Mouse (Mus musculus): Measurements from ENCODE around the gene Arfgap3. TPM values are rescaled to one million over a fixed set of nuclear protein-coding genes. Genes with fewer than 3 reads are reported as not detected.
A peak's percentile ranks its signal among the peaks of the same experiment; 100 is the strongest.
"Not testable (repeated sequence)": the region's sequence is repeated elsewhere in the genome, so short reads cannot be mapped to it uniquely, and the experiment has no call there.

The Arfgap3 gene
- 15.4 TPM in 2 replicates for polyA plus RNA-seq (2015; fragmentation: Nextera tagmentation; extraction: Ambion mirVana)

- under 1% methylated on average over 60 of the region's 60 CpGs for WGBS (ENCODE audit: insufficient replicate concordance)
- Histone ChIP-seq H3K9ac (peak within 1 kb of the TSS; percentile 80), H3K27me3 (no peaks in the 10 kb centered on the region), H3K27ac (replicated peaks) (peak within 1 kb of the TSS; percentile 75), H3K9me3 (replicated peaks) (no peaks in the 10 kb centered on the region), H3K4me1 (replicated peaks) (peaks cover 42% of the 10 kb centered on the region), H3K4me3 (replicated peaks) (peak within 1 kb of the TSS; percentile 88), H3K4me2 (peak within 1 kb of the TSS; percentile 93), H3K36me3 (replicated peaks) (no peaks in the 10 kb centered on the region)
- peak; percentile 91 for ATAC-seq (ENCODE audit: insufficient read depth)
These were observed at the start of gene Arfgap3 for GRCm38 (mm10) chr15:83349954-83350711. TSS of gene Arfgap3 (minus strand) at chr15:83350247.

- no peaks in the 10 kb centered on the region for H3K4me1 ChIP-seq (replicated peaks)
- no peak overlapping the region for H3K9ac ChIP-seq
- no peak overlapping the region for H3K27ac ChIP-seq (replicated peaks)
- H3K4me3 ChIP-seq (replicated peaks), result no peak overlapping the region
- H3K4me2 ChIP-seq, result no peak overlapping the region
- peaks cover 93% of the 10 kb centered on the region for H3K36me3 ChIP-seq (replicated peaks)
- 80% methylated on average over 2 of the region's 2 CpGs for WGBS (ENCODE audit: insufficient replicate concordance)
- no peaks in the 10 kb centered on the region for H3K9me3 ChIP-seq (replicated peaks)
- no peak for ATAC-seq (ENCODE audit: insufficient read depth)
- H3K27me3 ChIP-seq, result no peaks in the 10 kb centered on the region
These were observed 42.7 kb upstream of the Arfgap3 start for GRCm38 (mm10) chr15:83392722-83393121.

- no peaks in the 10 kb centered on the region for H3K4me1 ChIP-seq (replicated peaks)
- no peak overlapping the region for H3K4me2 ChIP-seq
- H3K27ac ChIP-seq (replicated peaks), result no peak overlapping the region
- peaks cover 99% of the 10 kb centered on the region for H3K36me3 ChIP-seq (replicated peaks)
- ATAC-seq (ENCODE audit: insufficient read depth), result no peak
- no peak overlapping the region for H3K4me3 ChIP-seq (replicated peaks)
- H3K9ac ChIP-seq, result no peak overlapping the region
- WGBS (ENCODE audit: insufficient replicate concordance), result 94% methylated on average over 2 of the region's 2 CpGs
- H3K9me3 ChIP-seq (replicated peaks), result no peaks in the 10 kb centered on the region
- no peaks in the 10 kb centered on the region for H3K27me3 ChIP-seq
These were observed 37.9 kb upstream of the Arfgap3 start for GRCm38 (mm10) chr15:83387911-83388310.

GRCm38 (mm10) chr15:83383633-83384032 lies 33.6 kb upstream of the Arfgap3 start:
- no peaks in the 10 kb centered on the region for H3K27me3 ChIP-seq
- no peak overlapping the region for H3K4me3 ChIP-seq (replicated peaks)
- ATAC-seq (ENCODE audit: insufficient read depth), result no peak
- peaks cover 100% of the 10 kb centered on the region for H3K36me3 ChIP-seq (replicated peaks)
- H3K4me1 ChIP-seq (replicated peaks), result peaks cover 8% of the 10 kb centered on the region
- no peak overlapping the region for H3K9ac ChIP-seq
- H3K4me2 ChIP-seq, result no peak overlapping the region
- no peak overlapping the region for H3K27ac ChIP-seq (replicated peaks)
- H3K9me3 ChIP-seq (replicated peaks), result no peaks in the 10 kb centered on the region
- 82% methylated on average over 2 of the region's 2 CpGs for WGBS (ENCODE audit: insufficient replicate concordance)

- H3K27ac ChIP-seq (replicated peaks), result no peak overlapping the region
- no peak overlapping the region for H3K4me2 ChIP-seq
- no peak overlapping the region for H3K9ac ChIP-seq
- no peaks in the 10 kb centered on the region for H3K9me3 ChIP-seq (replicated peaks)
- 89% methylated on average over 5 of the region's 5 CpGs for WGBS (ENCODE audit: insufficient replicate concordance)
- peaks cover 100% of the 10 kb centered on the region for H3K36me3 ChIP-seq (replicated peaks)
- no peaks in the 10 kb centered on the region for H3K27me3 ChIP-seq
- ATAC-seq (ENCODE audit: insufficient read depth), result no peak
- H3K4me3 ChIP-seq (replicated peaks), result no peak overlapping the region
- H3K4me1 ChIP-seq (replicated peaks), result peaks cover 13% of the 10 kb centered on the region
These were observed 33.1 kb upstream of the Arfgap3 start for GRCm38 (mm10) chr15:83383136-83383535.

GRCm38 (mm10) chr15:83382467-83382866 lies 32.4 kb upstream of the Arfgap3 start:
- no peak overlapping the region for H3K4me3 ChIP-seq (replicated peaks)

GRCm38 (mm10) chr15:83377153-83377552 lies 27.1 kb upstream of the Arfgap3 start:
- no peaks in the 10 kb centered on the region for H3K27me3 ChIP-seq
- peaks cover 64% of the 10 kb centered on the region for H3K4me1 ChIP-seq (replicated peaks)
- peak overlapping the region; percentile 13; the same call in 1 of the 2 replicates for H3K4me2 ChIP-seq
- H3K4me3 ChIP-seq (replicated peaks), result no peak overlapping the region
- H3K9ac ChIP-seq, result no peak overlapping the region
- WGBS (ENCODE audit: insufficient replicate concordance), result 15% methylated on average over 4 of the region's 4 CpGs
- H3K9me3 ChIP-seq (replicated peaks), result no peaks in the 10 kb centered on the region
- peak overlapping the region; percentile 82 for H3K27ac ChIP-seq (replicated peaks)
- ATAC-seq (ENCODE audit: insufficient read depth), result peak; percentile 73
- H3K36me3 ChIP-seq (replicated peaks), result peaks cover 84% of the 10 kb centered on the region

More at GRCm38 (mm10) chr15:83382467-83382866, 32.4 kb upstream of the Arfgap3 start:
- ATAC-seq (ENCODE audit: insufficient read depth), result no peak
- Histone ChIP-seq H3K9ac (no peak overlapping the region), H3K9me3 (replicated peaks) (no peaks in the 10 kb centered on the region), H3K27me3 (no peaks in the 10 kb centered on the region), H3K4me1 (replicated peaks) (peaks cover 20% of the 10 kb centered on the region), H3K36me3 (replicated peaks) (peaks cover 100% of the 10 kb centered on the region), H3K27ac (replicated peaks) (no peak overlapping the region), H3K4me2 (no peak overlapping the region)
- 91% methylated on average over 4 of the region's 4 CpGs for WGBS (ENCODE audit: insufficient replicate concordance)

- Histone ChIP-seq H3K9me3 (replicated peaks) (no peaks in the 10 kb centered on the region), H3K4me1 (replicated peaks) (peaks cover 64% of the 10 kb centered on the region), H3K27ac (replicated peaks) (peak overlapping the region; percentile 89), H3K4me3 (replicated peaks) (peak overlapping the region; percentile 27), H3K9ac (no peak overlapping the region; the same call in 1 of the 2 replicates), H3K27me3 (no peaks in the 10 kb centered on the region), H3K36me3 (replicated peaks) (peaks cover 67% of the 10 kb centered on the region), H3K4me2 (peak overlapping the region; percentile 52)
- peak; percentile 88 for ATAC-seq (ENCODE audit: insufficient read depth)
- 13% methylated on average over 4 of the region's 4 CpGs for WGBS (ENCODE audit: insufficient replicate concordance)
These were observed 25.1 kb upstream of the Arfgap3 start for GRCm38 (mm10) chr15:83375136-83375535.

- H3K4me1 ChIP-seq (replicated peaks), result peaks cover 60% of the 10 kb centered on the region
- no peak for ATAC-seq (ENCODE audit: insufficient read depth)
- H3K4me3 ChIP-seq (replicated peaks), result no peak overlapping the region
- H3K9ac ChIP-seq, result no peak overlapping the region
- H3K27me3 ChIP-seq, result no peaks in the 10 kb centered on the region
- H3K4me2 ChIP-seq, result no peak overlapping the region
- H3K36me3 ChIP-seq (replicated peaks), result peaks cover 56% of the 10 kb centered on the region
- 0 out of 2 replicates have a peak overlapping the region, but pooled peaks have one; percentile 3 for H3K27ac ChIP-seq (replicated peaks)
- no peaks in the 10 kb centered on the region for H3K9me3 ChIP-seq (replicated peaks)
These were observed 24.0 kb upstream of the Arfgap3 start for GRCm38 (mm10) chr15:83374076-83374475.

- H3K27me3 ChIP-seq; H3K9ac ChIP-seq; ATAC-seq (ENCODE audit: insufficient read depth); H3K4me3 ChIP-seq (replicated peaks); H3K4me2 ChIP-seq; H3K27ac ChIP-seq (replicated peaks); H3K9me3 ChIP-seq (replicated peaks): not testable (repeated sequence)
- peaks cover 51% of the 10 kb centered on the region for H3K4me1 ChIP-seq (replicated peaks)
- peaks cover 17% of the 10 kb centered on the region for H3K36me3 ChIP-seq (replicated peaks)
- 68% methylated on average over 4 of the region's 4 CpGs for WGBS (ENCODE audit: insufficient replicate concordance)
These were observed 18.7 kb upstream of the Arfgap3 start for GRCm38 (mm10) chr15:83368702-83369101.

- no peak for ATAC-seq (ENCODE audit: insufficient read depth)
These were observed 18.2 kb upstream of the Arfgap3 start for GRCm38 (mm10) chr15:83368261-83368660.

More at GRCm38 (mm10) chr15:83368261-83368660, 18.2 kb upstream of the Arfgap3 start:
- 69% methylated on average over 2 of the region's 2 CpGs for WGBS (ENCODE audit: insufficient replicate concordance)
- Histone ChIP-seq H3K4me1 (replicated peaks) (peaks cover 51% of the 10 kb centered on the region), H3K27ac (replicated peaks) (no peak overlapping the region), H3K36me3 (replicated peaks) (peaks cover 13% of the 10 kb centered on the region), H3K9ac (no peak overlapping the region), H3K27me3 (no peaks in the 10 kb centered on the region), H3K4me3 (replicated peaks) (no peak overlapping the region), H3K4me2 (no peak overlapping the region), H3K9me3 (replicated peaks) (0 out of 2 replicates have a peak, but pooled peaks cover 7% of the 10 kb centered on the region)

All from liver, embryonic 15.5 days (tissue).